Mouse (Mus musculus): ENCODE data around the gene Prkce.

- TF ChIP-seq POLR2A (IDR thresholded peaks at IDR 0.05; ENCODE audit: insufficient read length, low read depth) (no peak), USF1 (IDR thresholded peaks at IDR 0.05; ENCODE audit: low read depth) (no peak), MYOG (IDR thresholded peaks at IDR 0.05; ENCODE audit: control insufficient read depth in 1 of 3, insufficient read depth in 1 of 3, insufficient read length in 2 of 3, low read depth in 2 of 3) (no peak), TCF12 (IDR thresholded peaks at IDR 0.05; ENCODE audit: insufficient read depth, poor library complexity, severe bottlenecking) (no peak), E2F4 (IDR thresholded peaks at IDR 0.05; ENCODE audit: insufficient read depth) (no peak), POLR2AphosphoS2 (IDR thresholded peaks at IDR 0.05; ENCODE audit: insufficient read length, low read depth) (no peak), MAX (IDR thresholded peaks at IDR 0.05; ENCODE audit: low read depth) (no peak), TCF3 (IDR thresholded peaks at IDR 0.05; ENCODE audit: insufficient read length, low read depth) (no peak)
These were observed 230.6 kb downstream of the Prkce start for GRCm38 (mm10) chr17:86398226-86398625.
